Mouse (Mus musculus) c-Kit-positive CD71-positive TER-119-positive erythroid progenitor cells, embryonic 14.5 days (primary cell): ENCODE measurements at regions not wholly inside any gene's neighbourhood (a gene's known extent, or its start where the extent isn't known, plus 50 kb on each side); places are given as distances from the start of the nearest gene placed in this dataset.
A peak's percentile ranks its signal among the peaks of the same experiment; 100 is the strongest.

Experiments used
- DNase-seq: peaks from one replicate; pipeline ENCODE4 v3.0.0-alpha.2; 2013; ENCODE audit warnings: low spot score

DNA sequence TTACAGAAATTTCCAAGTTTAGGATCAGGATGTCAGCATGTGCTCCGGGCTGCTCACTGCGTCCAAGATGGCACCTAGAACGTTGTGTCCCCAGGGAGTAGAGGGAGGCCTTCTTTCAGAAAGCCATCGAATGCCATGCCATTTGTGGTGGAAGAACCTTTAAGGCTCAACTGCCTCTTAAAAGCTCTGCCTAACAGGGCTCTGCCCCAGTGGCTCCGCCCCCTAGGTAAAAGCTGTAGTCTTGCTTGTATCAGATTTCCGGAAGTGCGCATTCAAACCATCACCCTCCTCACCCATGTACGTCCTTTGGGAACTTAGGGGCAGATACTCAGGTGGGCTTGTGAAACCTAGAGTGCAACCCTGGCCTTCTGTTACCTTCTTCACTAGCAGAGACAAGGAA, 54.0 kb upstream of the Psmd7 start:
- no peak for DNase-seq

DNA sequence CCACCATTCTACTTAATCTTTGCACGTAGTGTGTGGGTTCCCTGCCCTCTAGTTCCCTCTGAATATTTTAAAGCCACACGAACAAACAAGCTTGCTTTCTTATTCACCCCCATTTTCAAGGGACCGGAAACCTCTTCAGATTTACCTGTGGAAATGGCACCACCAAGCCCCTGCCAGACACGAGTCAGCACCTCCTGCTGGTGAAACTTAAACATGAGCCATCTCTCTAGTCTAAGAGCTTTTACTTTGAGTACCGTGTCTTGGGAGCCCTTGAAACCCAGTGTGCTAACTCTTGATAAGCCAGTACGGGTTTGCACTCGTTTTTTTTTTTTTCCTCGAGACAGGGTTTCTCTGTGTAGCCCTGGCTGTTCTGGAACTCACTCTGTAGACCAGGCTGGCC, 59.7 kb upstream of the Psmd7 start:
- DNase-seq: no peak

DNA sequence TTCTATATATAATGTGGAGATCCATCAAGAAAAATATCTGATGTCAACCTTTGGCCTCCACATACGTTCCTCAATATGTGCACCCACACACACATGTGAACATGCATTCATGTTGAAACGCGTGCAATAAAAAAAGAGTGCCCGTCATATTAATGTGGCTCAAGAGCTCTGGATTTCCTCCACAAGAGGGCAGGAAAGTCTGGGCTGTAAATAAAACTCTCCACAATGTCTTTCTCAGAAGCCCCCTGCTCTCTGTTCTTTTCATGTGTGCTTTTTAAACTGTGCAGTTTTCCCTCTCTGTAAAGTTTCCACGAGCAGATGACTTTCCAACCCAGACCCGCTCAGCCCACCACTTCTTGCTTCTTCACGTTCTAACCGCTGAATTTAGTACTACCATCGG, 62.0 kb upstream of the Psmd7 start:
- DNase-seq: no peak

- no peak for DNase-seq
Observed at GRCm38 (mm10) chr8:107651424-107651823, 63.2 kb upstream of the Psmd7 start.

GRCm38 (mm10) chr8:107652226-107652625, 64.0 kb upstream of the Psmd7 start:
- no peak for DNase-seq

- DNase-seq: no peak
Observed at GRCm38 (mm10) chr8:107653711-107654110, 65.4 kb upstream of the Psmd7 start.

- DNase-seq: no peak
Observed at GRCm38 (mm10) chr8:107656622-107657021, 68.4 kb upstream of the Psmd7 start.

DNA sequence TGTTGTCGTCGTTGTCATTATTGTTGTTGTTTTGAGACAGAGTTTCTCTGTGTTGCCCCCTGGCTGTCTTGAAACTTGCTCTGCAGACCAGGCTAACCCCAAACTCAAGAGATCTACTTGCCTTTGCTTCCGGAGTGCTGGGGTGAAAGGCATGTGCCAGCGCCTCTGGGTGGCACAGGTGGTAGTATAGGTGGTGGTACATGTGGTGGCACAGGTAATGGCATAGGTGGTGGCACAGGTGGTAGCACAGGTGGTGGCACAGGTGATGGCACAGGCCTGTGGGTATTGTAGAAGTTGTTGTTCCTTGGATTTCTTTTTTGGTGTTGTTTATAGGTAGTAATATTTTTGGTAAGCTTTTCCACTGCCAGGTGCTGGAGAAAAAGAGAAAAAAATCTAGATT, 69.5 kb upstream of the Psmd7 start:
- DNase-seq: no peak

GRCm38 (mm10) chr8:107658386-107658785, 70.1 kb upstream of the Psmd7 start:
- no peak for DNase-seq

DNA sequence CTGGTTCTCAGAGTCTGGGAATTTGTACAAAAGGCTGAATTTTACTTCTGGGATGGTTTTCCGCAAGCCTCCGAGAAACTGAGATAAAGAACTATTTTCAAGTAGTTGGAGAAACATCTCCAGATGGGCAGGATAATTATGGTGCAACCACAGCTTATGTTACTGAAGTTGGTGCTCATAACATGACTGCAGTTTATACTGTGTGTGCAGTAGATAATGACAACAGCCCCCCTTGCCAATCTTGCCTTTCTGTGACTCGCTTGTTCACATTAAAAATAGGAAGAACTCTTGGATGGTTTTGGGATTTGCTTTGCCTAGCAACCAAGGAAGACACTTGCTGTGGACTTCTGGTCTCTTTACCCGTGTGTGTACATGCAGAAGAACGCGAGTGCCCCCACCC, 72.4 kb upstream of the Psmd7 start:
- no peak for DNase-seq

DNA sequence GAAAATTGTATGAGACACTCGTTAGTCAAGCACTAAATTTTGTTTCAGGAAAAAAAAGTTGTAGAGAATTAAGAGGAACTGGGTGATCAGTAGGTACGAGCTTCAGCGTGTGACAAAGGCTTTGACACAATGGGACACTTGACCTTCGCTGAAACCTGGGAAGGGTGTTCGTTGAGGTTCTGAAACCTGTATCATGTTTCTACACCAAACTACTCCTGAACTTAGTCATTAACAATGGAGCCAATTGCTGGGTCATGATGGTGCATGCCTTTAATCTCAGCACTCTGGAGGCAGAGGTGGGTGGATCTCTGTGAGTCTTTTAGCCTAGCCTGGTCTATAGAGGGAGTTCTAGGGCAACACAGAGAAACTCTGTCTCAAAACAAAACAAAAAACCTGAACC, 81.3 kb upstream of the Psmd7 start:
- DNase-seq: no peak

- no peak for DNase-seq
Observed at GRCm38 (mm10) chr8:107671471-107671870, 83.2 kb upstream of the Psmd7 start.

DNA sequence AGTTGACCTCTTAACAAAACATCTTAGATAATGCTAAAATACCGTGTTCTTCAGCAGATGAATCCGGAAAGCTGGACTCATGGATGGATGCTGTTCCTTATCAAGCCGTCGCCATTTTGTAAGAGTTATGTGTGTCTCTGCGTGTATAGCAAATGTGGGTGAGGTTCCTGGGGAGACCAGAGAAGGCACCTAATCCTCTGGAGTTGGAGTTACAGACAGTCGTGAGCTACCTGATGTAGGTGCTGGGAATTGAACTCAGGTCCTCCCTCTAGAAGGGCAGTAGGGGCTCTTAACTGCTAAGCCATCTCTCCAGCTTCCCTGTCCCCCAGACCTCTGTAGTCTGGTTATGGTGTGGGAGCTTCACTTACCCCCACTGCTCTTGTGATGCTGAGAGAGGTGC, 84.4 kb upstream of the Psmd7 start:
- no peak for DNase-seq

DNA sequence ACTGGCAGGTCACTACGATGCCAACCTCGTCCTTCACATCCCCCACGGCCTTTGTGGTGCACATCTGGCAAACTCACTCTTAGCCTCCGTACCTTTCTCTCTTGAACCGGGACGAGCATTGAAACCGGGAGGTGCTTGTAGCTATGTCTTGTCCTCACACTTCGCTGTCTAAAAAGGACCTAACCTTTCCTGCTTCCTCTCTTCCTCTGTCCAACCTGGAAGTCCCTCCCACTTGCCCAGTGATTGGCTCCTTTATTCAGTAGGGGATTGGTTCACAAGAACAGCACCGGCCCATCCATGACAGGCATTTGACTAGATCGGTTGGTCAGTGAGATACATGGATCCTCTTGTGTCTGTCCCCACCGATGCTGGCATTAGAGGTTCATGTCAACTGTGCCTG, 93.8 kb upstream of the Psmd7 start:
- no peak for DNase-seq

DNA sequence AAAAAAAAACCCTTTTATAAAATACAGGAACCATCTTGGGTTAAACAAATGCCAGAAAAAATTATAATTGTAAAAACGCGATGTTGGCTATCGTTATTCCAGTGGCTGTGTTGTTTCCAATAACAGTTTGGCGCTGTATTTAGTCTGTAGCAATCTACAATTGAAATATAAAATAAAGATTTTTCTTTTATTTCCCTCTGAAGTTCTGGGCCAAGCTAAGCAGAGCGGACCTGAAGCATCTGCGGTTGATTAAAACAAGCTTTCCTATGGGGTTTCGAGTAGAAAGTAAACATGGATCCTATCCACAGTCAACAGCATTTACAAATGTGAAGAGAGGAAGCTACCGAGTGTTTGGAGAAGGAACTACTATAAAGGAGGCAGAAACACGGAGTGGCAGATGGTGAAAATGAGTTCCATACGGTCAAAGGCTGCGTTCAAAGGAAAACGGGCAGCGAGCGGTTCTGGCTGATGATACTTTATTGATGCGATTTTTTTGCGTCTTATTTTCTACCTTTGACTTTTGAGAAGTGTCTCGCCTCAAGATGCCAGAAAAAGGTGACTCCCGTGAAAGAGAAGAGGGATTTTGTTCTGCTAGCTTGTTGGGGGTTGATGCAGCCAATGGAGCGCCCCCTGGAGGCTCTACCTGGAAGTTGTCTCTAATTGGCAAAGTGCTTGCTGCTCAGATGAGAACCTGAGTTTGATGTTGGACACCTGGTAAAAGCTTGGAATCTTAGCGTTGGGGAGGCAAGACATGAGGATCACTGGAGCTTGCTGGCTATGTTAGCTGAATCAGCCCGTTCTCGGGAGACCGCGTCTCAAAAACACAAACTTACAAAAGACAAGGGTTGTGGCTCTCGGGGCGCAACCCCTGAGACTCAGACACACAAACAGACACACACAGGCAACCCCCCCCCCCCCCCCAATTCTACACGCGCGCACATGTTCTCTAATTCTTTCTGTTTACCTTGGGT, 96.7 kb upstream of the Psmd7 start:
- DNase-seq: peak; percentile 5

DNA sequence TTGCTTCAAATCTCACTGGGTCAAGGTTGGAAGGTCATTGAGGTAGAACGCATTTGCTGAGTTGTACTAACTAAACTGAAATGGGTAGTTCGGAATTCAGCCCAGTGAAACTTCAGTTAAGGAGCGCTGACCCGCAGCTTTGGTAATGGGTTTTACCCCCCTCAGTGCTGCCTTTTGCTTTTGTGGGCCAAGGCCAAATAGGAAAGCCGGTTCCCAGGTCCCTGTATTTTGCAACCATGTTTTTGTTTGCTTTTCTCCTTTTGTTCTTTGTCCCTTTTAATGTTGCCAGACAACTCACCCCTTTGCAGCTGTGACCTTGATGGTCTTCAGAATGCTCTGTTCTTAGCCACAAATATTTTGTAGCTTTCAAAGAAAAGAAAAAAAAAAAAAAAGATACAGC, 98.7 kb upstream of the Psmd7 start:
- DNase-seq: no peak

DNA sequence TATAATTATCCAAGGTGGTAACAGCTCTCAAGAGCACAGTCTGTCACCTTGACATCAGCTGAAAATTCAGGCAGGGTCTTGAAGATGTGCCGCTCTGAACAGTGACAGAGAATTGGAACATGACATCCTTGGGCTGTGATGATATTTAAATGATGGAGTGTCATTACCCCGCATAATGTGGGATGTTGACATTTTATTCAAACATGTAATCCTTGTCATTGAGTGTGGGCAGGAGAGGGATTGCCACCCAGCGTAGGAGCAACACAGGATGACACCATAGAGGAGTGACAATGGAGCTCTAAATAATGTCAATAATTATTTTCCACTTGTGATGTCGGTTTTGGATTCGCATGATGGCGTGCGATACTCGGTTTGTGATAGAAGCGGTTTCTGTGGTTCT, 99.3 kb upstream of the Psmd7 start:
- DNase-seq: no peak

DNA sequence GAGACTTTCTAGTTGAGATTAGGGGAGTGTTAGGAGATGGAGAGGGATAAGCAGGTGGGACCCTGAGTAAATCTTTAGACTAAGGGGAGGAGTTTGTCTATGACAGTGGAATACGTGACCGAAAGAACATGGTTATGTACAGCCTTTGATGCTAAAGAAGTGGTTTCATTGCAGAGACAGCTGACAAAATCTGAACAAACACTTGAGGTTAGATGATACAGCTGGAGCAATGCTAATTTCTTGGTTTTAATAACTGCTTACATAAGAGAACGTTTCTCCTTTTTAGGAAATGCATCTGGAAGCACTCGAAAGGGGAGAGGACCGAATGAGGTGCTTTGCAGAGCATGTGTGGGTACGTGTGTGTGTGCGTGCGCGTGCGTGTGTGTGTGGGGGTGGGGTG, 100.8 kb upstream of the Psmd7 start:
- no peak for DNase-seq

- no peak for DNase-seq
Observed at GRCm38 (mm10) chr8:107691251-107691650, 103.0 kb upstream of the Psmd7 start.

DNA sequence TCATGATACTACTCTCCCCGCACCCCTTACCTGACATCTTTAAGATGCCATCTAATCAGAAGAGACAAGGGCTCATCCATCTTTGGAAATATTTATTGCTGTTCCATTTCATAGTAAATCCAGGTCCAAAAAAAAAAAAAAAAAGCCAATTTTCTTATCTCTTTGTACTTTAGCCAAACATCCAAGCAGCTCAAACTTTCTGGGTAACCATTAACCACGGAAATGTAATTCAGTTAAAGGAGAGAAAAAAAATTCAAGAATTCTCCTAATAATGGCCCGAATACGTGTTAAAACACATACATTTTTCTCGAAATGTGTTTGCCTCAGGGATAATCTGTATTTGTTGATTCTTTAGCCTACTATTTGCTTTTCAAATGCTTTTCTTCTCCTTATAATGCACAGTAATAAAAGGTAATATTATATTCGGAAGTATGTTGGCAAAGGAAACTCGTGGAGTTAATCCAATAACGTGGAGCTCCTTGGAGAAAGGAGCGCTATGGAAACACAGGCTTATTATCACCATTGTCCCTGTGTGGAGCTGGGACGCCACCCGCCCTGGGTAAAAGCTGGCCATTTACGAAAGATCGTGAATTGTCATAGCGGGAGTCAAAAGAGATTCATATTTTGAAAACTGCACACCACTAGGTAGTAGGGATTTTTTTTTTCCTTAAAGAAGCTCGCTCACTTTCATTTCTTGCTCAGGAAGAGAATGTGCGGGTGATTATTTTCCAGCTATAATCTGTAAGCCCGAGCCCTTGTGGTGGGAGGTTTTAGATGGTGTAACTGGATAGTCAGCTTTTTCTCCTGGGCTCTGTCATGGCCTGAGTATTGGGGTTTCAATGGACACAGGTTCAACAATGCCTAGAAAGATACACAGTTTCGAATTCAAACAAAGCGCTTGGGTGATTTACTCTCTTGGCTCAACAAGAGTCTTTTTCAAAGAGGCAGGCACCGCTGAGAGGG, 108.4 kb upstream of the Psmd7 start:
- DNase-seq: no peak

DNA sequence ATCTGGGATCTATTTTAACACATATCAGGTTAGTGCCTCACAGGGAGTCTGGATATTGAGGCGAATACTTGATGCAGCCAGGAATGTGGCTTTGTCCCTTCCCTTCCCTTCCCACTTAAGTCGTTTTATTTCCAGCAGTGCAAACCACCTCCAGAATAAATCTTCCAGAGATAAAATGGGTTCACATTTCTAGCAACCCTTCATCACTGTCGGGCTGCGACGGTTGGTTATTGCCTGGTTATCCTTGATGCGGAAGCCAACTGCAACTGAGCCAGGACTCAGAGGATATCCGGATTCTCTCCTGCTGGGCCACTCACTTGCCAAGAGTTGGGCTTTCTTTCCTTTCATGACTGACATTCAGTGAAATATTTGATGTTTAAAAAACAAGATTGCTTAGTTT, 111.0 kb upstream of the Psmd7 start:
- DNase-seq: no peak

- DNase-seq: no peak
Observed at GRCm38 (mm10) chr8:107699759-107700158, 111.5 kb upstream of the Psmd7 start.

DNA sequence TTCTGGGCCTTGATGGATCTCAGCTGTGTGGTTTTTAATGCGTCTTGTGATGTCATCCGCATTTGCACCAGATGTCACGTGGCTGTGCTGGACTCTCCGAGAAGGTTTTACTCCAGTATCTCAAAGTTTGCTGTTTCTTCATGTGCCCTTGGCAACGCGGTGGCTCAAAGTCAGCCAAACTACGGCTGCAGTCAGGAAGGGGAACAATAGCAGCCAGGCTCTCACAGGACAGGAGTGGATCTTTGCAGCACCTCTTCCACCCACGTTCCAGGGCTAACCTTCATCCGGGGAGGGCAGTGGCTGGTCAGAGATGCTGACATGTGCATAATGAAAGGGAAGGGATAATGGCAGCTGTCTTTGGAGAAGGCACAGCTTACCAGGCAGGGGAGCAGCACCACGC, 127.6 kb upstream of the Psmd7 start:
- no peak for DNase-seq
